Mouse (Mus musculus) intestine, embryonic 15.5 days (tissue): ENCODE data around the gene Clca2. TPM values are rescaled to one million over a fixed set of nuclear protein-coding genes. Genes with fewer than 3 reads are reported as not detected.
"Not testable (repeated sequence)": the region's sequence is repeated elsewhere in the genome, so short reads cannot be mapped to it uniquely, and the experiment has no call there.

Experiments
- ATAC-seq: fragments of 200-750 bp; cut with Nextera tagmentation; 2 replicates; pipeline ENCODE4 v1.8.0; 2017; ENCODE audit warnings: moderate TSS enrichment, moderate library complexity
- H3K27ac ChIP-seq: fragments of 300-500 bp; sonication (generic); 2 replicates; pipeline ENCODE4 v1.5.1; 2015; ENCODE audit warnings: mild to moderate bottlenecking, inconsistent platforms
- H3K27me3 ChIP-seq: fragments of 300-500 bp; sonication (generic); replicated peaks from 2 replicates; pipeline ENCODE4 v1.6.1; 2015; ENCODE audit warnings: inconsistent platforms
- H3K36me3 ChIP-seq: fragments of 300-500 bp; sonication (generic); 2 replicates; pipeline ENCODE4 v1.6.1; 2015; ENCODE audit warnings: inconsistent platforms
- H3K4me1 ChIP-seq: fragments of 300-500 bp; sonication (generic); replicated peaks from 2 replicates; pipeline ENCODE4 v1.6.1; 2015; ENCODE audit warnings: inconsistent platforms
- H3K4me2 ChIP-seq: fragments of 300-500 bp; sonication (generic); replicated peaks from 2 replicates; pipeline ENCODE4 v1.6.1; 2015; ENCODE audit warnings: mild to moderate bottlenecking, inconsistent platforms
- H3K4me3 ChIP-seq: fragments of 300-500 bp; sonication (generic); replicated peaks from 2 replicates; pipeline ENCODE4 v1.5.1; 2015; ENCODE audit warnings: inconsistent platforms
- H3K9ac ChIP-seq: fragments of 300-500 bp; sonication (generic); 2 replicates; pipeline ENCODE4 v1.6.1; 2015; ENCODE audit warnings: inconsistent platforms
- H3K9me3 ChIP-seq: fragments of 300-500 bp; sonication (generic); 2 replicates; pipeline ENCODE4 v1.6.1; 2016; ENCODE audit warnings: inconsistent platforms
- WGBS: fragments of 180-500 bp; shearing (Covaris S2); methylation state at CpG from one replicate; pipeline ENCODE4 v1.1.7; 2015; 5-methylcytosine and 5-hydroxymethylcytosine counted together
- polyA plus RNA-seq: library from polyadenylated mRNA; unstranded; fragments of >200 nt; fragmentation: Nextera tagmentation; extraction: Ambion mirVana; gene quantifications from 2 replicates; pipeline ENCODE4 v1.2.1, GENCODE M21; 2015

Clca2 gene
- polyA plus RNA-seq, 1 experiment from 2014 or later, result 0.50 TPM

DNA sequence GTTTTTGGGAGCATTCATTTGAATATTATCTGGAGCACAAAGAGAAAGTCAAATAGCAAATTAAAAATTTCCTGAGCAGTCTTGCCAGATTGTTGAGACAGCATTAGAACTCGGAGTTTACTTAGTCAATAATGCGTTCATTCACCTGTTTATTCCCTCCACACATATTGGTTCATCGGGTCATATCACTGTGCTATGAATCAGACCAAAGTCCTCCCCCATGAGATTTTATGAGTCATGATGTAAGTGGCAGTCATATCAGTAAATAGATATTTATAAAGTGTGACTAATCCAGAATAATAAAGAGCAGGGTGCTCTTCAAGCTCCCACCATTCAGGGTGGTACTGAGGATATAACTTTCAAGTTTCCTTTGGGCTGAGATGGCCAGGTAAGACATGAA is 26.9 kb downstream of the Clca2 start:
- Histone ChIP-seq H3K9me3 (no peaks in the 10 kb centered on the region), H3K9ac (no peak overlapping the region), H3K27me3 (no peaks in the 10 kb centered on the region), H3K4me1 (no peaks in the 10 kb centered on the region), H3K4me2 (no peak overlapping the region), H3K27ac (no peak overlapping the region), H3K36me3 (no peaks in the 10 kb centered on the region), H3K4me3 (no peak overlapping the region)
- peak; percentile 53; the same call in 1 of the 2 replicates for ATAC-seq
- WGBS, result 81% methylated on average over 3 of the region's 3 CpGs

DNA sequence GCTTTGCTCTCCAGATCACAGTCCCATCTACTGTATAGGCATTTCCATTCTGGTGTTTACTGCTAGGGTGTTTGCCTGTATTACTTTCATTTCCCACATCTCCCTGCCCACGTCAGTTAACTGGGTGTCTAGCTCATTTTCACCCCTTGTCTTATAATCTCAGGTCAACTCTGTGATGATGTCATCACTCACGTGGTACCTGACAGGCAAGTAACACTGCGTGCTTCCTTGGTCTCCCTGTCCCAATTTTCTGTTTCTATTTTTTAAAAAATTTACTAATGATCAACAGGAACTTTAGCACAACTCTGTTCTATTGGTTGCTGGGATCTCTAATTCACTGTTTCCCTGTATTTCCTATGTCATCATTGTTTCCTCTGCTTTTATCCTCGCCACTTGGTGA is 30.3 kb downstream of the Clca2 start:
- no peaks in the 10 kb centered on the region for H3K4me1 ChIP-seq
- WGBS, result 80% methylated on average over 4 of the region's 4 CpGs
- H3K27me3 ChIP-seq, result no peaks in the 10 kb centered on the region
- no peaks in the 10 kb centered on the region for H3K9me3 ChIP-seq
- no peak overlapping the region for H3K27ac ChIP-seq
- no peak for ATAC-seq
- H3K4me2 ChIP-seq, result no peak overlapping the region
- H3K9ac ChIP-seq, result no peak overlapping the region
- no peaks in the 10 kb centered on the region for H3K36me3 ChIP-seq
- H3K4me3 ChIP-seq, result no peak overlapping the region

GRCm38 (mm10) chr3:145055138-145055537 is 44.1 kb downstream of the Clca2 start:
- H3K4me1 ChIP-seq, H3K9me3 ChIP-seq, H3K9ac ChIP-seq, H3K36me3 ChIP-seq, H3K27me3 ChIP-seq, ATAC-seq, H3K4me2 ChIP-seq, H3K4me3 ChIP-seq, H3K27ac ChIP-seq: not testable (repeated sequence)
- WGBS, result 93% methylated on average over 3 of the region's 3 CpGs

DNA sequence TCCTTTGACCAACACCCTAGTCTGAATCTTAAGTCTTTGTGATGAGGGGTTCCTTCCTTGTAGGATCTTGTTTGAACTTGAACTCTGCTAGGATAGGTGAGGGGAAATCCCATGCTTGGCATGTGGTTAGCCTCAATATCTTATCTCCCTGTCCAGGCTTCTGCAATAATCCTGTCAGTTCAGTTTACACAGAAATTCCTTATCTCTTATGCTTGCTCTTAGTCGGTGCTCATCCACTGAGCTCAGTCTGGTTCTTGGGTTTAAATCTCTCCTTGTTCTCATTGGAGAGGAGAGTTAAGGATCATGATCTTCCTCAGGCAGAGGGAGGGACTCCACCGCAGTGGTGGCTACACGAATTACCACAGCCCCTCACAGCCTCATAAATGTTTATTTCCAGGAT is 49.4 kb downstream of the Clca2 start:
- ATAC-seq, result peak; percentile 71
- Histone ChIP-seq H3K9me3 (no peaks in the 10 kb centered on the region), H3K27me3 (no peaks in the 10 kb centered on the region), H3K4me3 (no peak overlapping the region), H3K4me2 (no peak overlapping the region), H3K27ac (no peak overlapping the region), H3K36me3 (no peaks in the 10 kb centered on the region), H3K4me1 (no peaks in the 10 kb centered on the region), H3K9ac (no peak overlapping the region)
- WGBS, result 19% methylated on average over 3 of the region's 3 CpGs

- H3K27me3 ChIP-seq, result no peaks in the 10 kb centered on the region
- no peak overlapping the region for H3K27ac ChIP-seq
- H3K36me3 ChIP-seq, result no peaks in the 10 kb centered on the region
- H3K4me1 ChIP-seq, result no peaks in the 10 kb centered on the region
- no peak overlapping the region for H3K9ac ChIP-seq
- H3K4me3 ChIP-seq, result no peak overlapping the region
- ATAC-seq, result no peak
- 53% methylated on average over 3 of the region's 3 CpGs for WGBS
- H3K4me2 ChIP-seq, result no peak overlapping the region
- no peaks in the 10 kb centered on the region for H3K9me3 ChIP-seq
Observed at GRCm38 (mm10) chr3:145038813-145039212, 60.4 kb downstream of the Clca2 start.

- Histone ChIP-seq H3K9me3 (no peaks in the 10 kb centered on the region), H3K4me1 (no peaks in the 10 kb centered on the region), H3K4me3 (no peak within 1 kb of the TSS), H3K36me3 (no peaks in the 10 kb centered on the region), H3K9ac (no peak within 1 kb of the TSS), H3K27ac (no peak within 1 kb of the TSS), H3K27me3 (no peaks in the 10 kb centered on the region), H3K4me2 (no peak within 1 kb of the TSS)
- ATAC-seq, result no peak
Observed at GRCm38 (mm10) chr3:145032676-145033075, 66.6 kb downstream of the Clca2 start, which contains the start of gene Clca1. Gene Clca1, minus strand, starts transcription at chr3:145032776.

GRCm38 (mm10) chr3:145028036-145028435 is 71.2 kb downstream of the Clca2 start:
- Histone ChIP-seq H3K9ac (no peak overlapping the region), H3K27ac (no peak overlapping the region), H3K4me1 (no peaks in the 10 kb centered on the region), H3K4me3 (no peak overlapping the region), H3K9me3 (no peaks in the 10 kb centered on the region), H3K36me3 (no peaks in the 10 kb centered on the region), H3K27me3 (no peaks in the 10 kb centered on the region), H3K4me2 (no peak overlapping the region)
- no peak for ATAC-seq
- WGBS, result 59% methylated on average over 3 of the region's 3 CpGs

GRCm38 (mm10) chr3:145026750-145027149 is 72.5 kb downstream of the Clca2 start:
- Histone ChIP-seq H3K9ac (no peak overlapping the region), H3K9me3 (no peaks in the 10 kb centered on the region), H3K36me3 (no peaks in the 10 kb centered on the region), H3K4me2 (no peak overlapping the region), H3K27me3 (no peaks in the 10 kb centered on the region), H3K4me1 (no peaks in the 10 kb centered on the region), H3K4me3 (no peak overlapping the region), H3K27ac (no peak overlapping the region)
- ATAC-seq, result no peak
- 28% methylated on average over 3 of the region's 3 CpGs for WGBS

Other genes starting within 250 kb of the Clca2 start
- 22.4 and 31.6 TPM in 2 replicates for gene Clca4b, start 166.9 kb downstream of the Clca2 start, polyA plus RNA-seq
- 0.06 TPM in 1 of 2 replicates, not detected in the other for gene Clca4a, start 124.4 kb downstream of the Clca2 start, polyA plus RNA-seq
- 32.6 and 55.4 TPM in 2 replicates for gene Clca1, start 66.7 kb downstream of the Clca2 start, polyA plus RNA-seq
- gene Odf2l, start 19.1 kb upstream of the Clca2 start, polyA plus RNA-seq, result 14.2 and 18.1 TPM in 2 replicates
- gene Col24a1, start 193.0 kb upstream of the Clca2 start, polyA plus RNA-seq, result 3.1 and 4.2 TPM in 2 replicates